Mouse (Mus musculus) CH12.LX (cell line): ENCODE measurements at regions not wholly inside any gene's neighbourhood (a gene's known extent, or its start where the extent isn't known, plus 50 kb on each side); places are given as distances from the start of the nearest gene placed in this dataset.

Experiments
- DNase-seq: peaks from one replicate; pipeline ENCODE4 v3.0.0-alpha.2; 2013; ENCODE audit errors: extremely low read depth
- H3K27ac ChIP-seq: 2 replicates; pipeline ENCODE4 v1.5.1; 2012; ENCODE audit warnings: low read depth, mild to moderate bottlenecking, control low read depth, moderate library complexity; ENCODE audit not compliant: insufficient read depth
- H3K27me3 ChIP-seq: replicated peaks from 2 replicates; pipeline ENCODE3; 2012; ENCODE audit warnings: inconsistent platforms
- H3K36me3 ChIP-seq, 2 experiments: replicated peaks in 1 of 2; 2 replicates each; pipeline versions ENCODE3 to v1.6.1; 2012; ENCODE audit warnings: inconsistent platforms in 1 of 2, low read length in 1 of 2, mild to moderate bottlenecking in 1 of 2, mixed read lengths in 1 of 2, moderate library complexity in 1 of 2; ENCODE audit not compliant: control insufficient read depth in 1 of 2, insufficient read depth in 1 of 2
- H3K4me1 ChIP-seq, 2 experiments: 2 replicates each; pipeline ENCODE4 v1.6.1; 2012; ENCODE audit warnings: inconsistent platforms in 1 of 2, moderate library complexity in 1 of 2; ENCODE audit not compliant: insufficient read depth in 2 of 2, control insufficient read depth in 1 of 2
- H3K4me2 ChIP-seq: 2 replicates; pipeline ENCODE4 v1.6.1; 2012; ENCODE audit warnings: low read depth, mild to moderate bottlenecking, control low read depth; ENCODE audit not compliant: poor library complexity, insufficient read depth, severe bottlenecking
- H3K4me3 ChIP-seq, 3 experiments: fragments of 150-350 bp in 1 of 3; sonication (generic) in 1 of 3; replicated peaks in 1 of 3; 2 replicates each; pipeline versions ENCODE3 to v1.5.1; 2011 to 2012; ENCODE audit warnings: low read depth in 2 of 3, low read length in 2 of 3, mild to moderate bottlenecking in 2 of 3, moderate library complexity in 2 of 3, control low read depth in 1 of 3, improper control_type of control experiment in 1 of 3, inconsistent platforms in 1 of 3, mixed read lengths in 1 of 3; ENCODE audit not compliant: poor library complexity in 1 of 3
- H3K79me2 ChIP-seq: replicated peaks from 2 replicates; pipeline ENCODE4 v1.6.1; 2012; ENCODE audit warnings: mild to moderate bottlenecking, moderate library complexity; ENCODE audit not compliant: control insufficient read depth, poor library complexity, insufficient read depth, severe bottlenecking; ENCODE audit errors: extremely low read depth
- H3K9ac ChIP-seq: 2 replicates; pipeline ENCODE4 v1.6.1; 2012; ENCODE audit warnings: low read depth, mild to moderate bottlenecking, control low read depth, moderate library complexity; ENCODE audit not compliant: insufficient read depth
- H3K9me3 ChIP-seq: replicated peaks from 2 replicates; pipeline ENCODE3; 2012; ENCODE audit warnings: low read length, inconsistent platforms, mixed read lengths
- BHLHE40 ChIP-seq: IDR thresholded peaks from 2 replicates; pipeline ENCODE4 v1.6.1; 2011; ENCODE audit warnings: mild to moderate bottlenecking, low read depth, low read length, improper control_type of control experiment
- CHD2 ChIP-seq: IDR thresholded peaks from 2 replicates; pipeline ENCODE4 v1.6.1; 2011; ENCODE audit warnings: low read length, improper control_type of control experiment
- CTCF ChIP-seq, 2 experiments: IDR thresholded peaks in 1 of 2; conservative IDR thresholded peaks in 1 of 2; 2 replicates each; pipeline ENCODE4 v1.5.1; 2011 to 2012; ENCODE audit warnings: low read depth in 2 of 2, low read length in 2 of 2, improper control_type of control experiment in 1 of 2, inconsistent platforms in 1 of 2, mild to moderate bottlenecking in 1 of 2, moderate library complexity in 1 of 2
- E2F4 ChIP-seq: IDR thresholded peaks from 2 replicates; pipeline ENCODE4 v1.6.1; 2011; ENCODE audit warnings: low read depth, low read length, improper control_type of control experiment; ENCODE audit not compliant: insufficient replicate concordance
- ELF1 ChIP-seq: IDR thresholded peaks from 2 replicates; pipeline ENCODE4 v1.6.1; 2014; ENCODE audit warnings: low read depth, mild to moderate bottlenecking, inconsistent platforms, low read length, improper control_type of control experiment
- EP300 ChIP-seq: IDR thresholded peaks from 2 replicates; pipeline ENCODE4 v1.6.1; 2011; ENCODE audit warnings: low read length, improper control_type of control experiment
- ETS1 ChIP-seq: conservative IDR thresholded peaks from 2 replicates; pipeline ENCODE4 v1.6.1; 2012; ENCODE audit warnings: low read depth, mild to moderate bottlenecking, inconsistent platforms, low read length, improper control_type of control experiment, moderate library complexity
- GABPA ChIP-seq: IDR thresholded peaks from 2 replicates; pipeline ENCODE4 v1.6.1; 2012; ENCODE audit warnings: low read depth, low read length, improper control_type of control experiment, inconsistent platforms; ENCODE audit not compliant: insufficient replicate concordance
- HCFC1 ChIP-seq: IDR thresholded peaks from 2 replicates; pipeline ENCODE4 v1.6.1; 2012; ENCODE audit warnings: low read depth, mild to moderate bottlenecking, inconsistent platforms, low read length, improper control_type of control experiment
- IRF4 ChIP-seq: IDR thresholded peaks from 2 replicates; pipeline ENCODE4 v1.6.1; 2014; ENCODE audit warnings: low read depth, mild to moderate bottlenecking, inconsistent platforms, low read length, improper control_type of control experiment
- JUN ChIP-seq: IDR thresholded peaks from 2 replicates; pipeline ENCODE4 v1.6.1; 2011; ENCODE audit warnings: low read depth, mild to moderate bottlenecking, low read length, improper control_type of control experiment, moderate library complexity; ENCODE audit not compliant: insufficient read depth
- JUND ChIP-seq: conservative IDR thresholded peaks from 2 replicates; pipeline ENCODE4 v1.6.1; 2011; ENCODE audit warnings: low read depth, low read length, improper control_type of control experiment
- KAT2A ChIP-seq: IDR thresholded peaks from 2 replicates; pipeline ENCODE4 v1.6.1; 2012; ENCODE audit warnings: low read length, improper control_type of control experiment, inconsistent platforms; ENCODE audit not compliant: insufficient replicate concordance
- MAX ChIP-seq: IDR thresholded peaks from 2 replicates; pipeline ENCODE4 v1.6.1; 2011; ENCODE audit warnings: low read length, improper control_type of control experiment
- MAZ ChIP-seq: IDR thresholded peaks from 2 replicates; pipeline ENCODE4 v1.6.1; 2012; ENCODE audit warnings: low read depth, mild to moderate bottlenecking, inconsistent platforms, low read length, improper control_type of control experiment, moderate library complexity
- NELFE ChIP-seq: IDR thresholded peaks from 2 replicates; pipeline ENCODE4 v1.6.1; 2011; ENCODE audit warnings: low read depth, low read length, improper control_type of control experiment
- PAX5 ChIP-seq: IDR thresholded peaks from 2 replicates; pipeline ENCODE4 v1.6.1; 2012; ENCODE audit warnings: low read length, inconsistent platforms, mixed read lengths
- RCOR1 ChIP-seq: conservative IDR thresholded peaks from 2 replicates; pipeline ENCODE4 v1.6.1; 2012; ENCODE audit warnings: low read depth, mild to moderate bottlenecking, inconsistent platforms, low read length, improper control_type of control experiment
- TBP ChIP-seq: conservative IDR thresholded peaks from 2 replicates; pipeline ENCODE4 v1.6.1; 2011; ENCODE audit warnings: low read depth, low read length, improper control_type of control experiment
- USF1 ChIP-seq: IDR thresholded peaks from 2 replicates; pipeline ENCODE4 v1.6.1; 2014; ENCODE audit warnings: low read depth, mild to moderate bottlenecking, inconsistent platforms, low read length, improper control_type of control experiment
- USF2 ChIP-seq: conservative IDR thresholded peaks from 2 replicates; pipeline ENCODE4 v1.6.1; 2011; ENCODE audit warnings: low read depth, low read length, improper control_type of control experiment
- ZNF384 ChIP-seq: IDR thresholded peaks from 2 replicates; pipeline ENCODE4 v1.6.1; 2012; ENCODE audit warnings: low read depth, low read length, improper control_type of control experiment, inconsistent platforms
- dilution Hi-C: fragments of 300-500 bp; cut with MboI; formaldehyde crosslinking; loops from 2 replicates; pipeline ENCODE4 v1.14.3; 2020; ENCODE audit warnings: low sequenced_read_pairs; ENCODE audit not compliant: extremely low pct_unique_long_range_greater_than_20kb, extremely low pct_ligation_motif_present
- in situ Hi-C: fragments of 300-500 bp; cut with MboI; formaldehyde crosslinking; loops from 3 replicates; pipeline ENCODE4 v1.14.3; 2019; ENCODE audit warnings: low sequenced_read_pairs, low pct_ligation_motif_present, low pct_unique_long_range_greater_than_20kb, mixed read lengths

GRCm38 (mm10) chr5:10727056-10727455, 220.5 kb upstream of the Gm8871 start:
- dilution Hi-C loops: no loop called here
- in situ Hi-C loops: no loop called here
- no peaks in the 10 kb centered on the region for H3K4me1 ChIP-seq

DNA sequence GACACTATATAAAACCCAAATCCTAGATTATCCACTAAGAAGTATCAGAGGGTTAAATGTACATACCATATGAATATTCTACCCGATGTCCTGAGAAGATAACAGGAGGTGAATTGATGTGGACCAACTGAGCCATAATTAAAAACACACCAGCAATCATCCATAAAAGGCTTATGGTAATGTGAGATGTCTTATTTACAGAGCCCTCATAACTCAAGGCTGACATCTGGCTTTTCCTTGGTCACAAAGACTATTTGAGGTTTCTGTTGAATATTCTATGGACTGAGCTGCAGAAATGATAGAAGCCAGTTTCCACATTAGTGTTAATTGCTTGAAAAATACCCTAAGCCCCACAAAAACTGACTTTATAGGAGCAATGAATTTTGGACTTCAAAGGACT, 198.1 kb upstream of the Gm8871 start:
- Histone ChIP-seq H3K4me1 (no peaks in the 10 kb centered on the region), H3K79me2 (no peaks in the 10 kb centered on the region), H3K9me3 (no peaks in the 10 kb centered on the region), H3K27me3 (no peaks in the 10 kb centered on the region), H3K9ac (no peak overlapping the region), H3K36me3 (no peaks in the 10 kb centered on the region), H3K4me2 (no peak overlapping the region), H3K27ac (no peak overlapping the region), H3K4me3 (no peak overlapping the region)
- in situ Hi-C loops: no loop called here
- dilution Hi-C loops: no loop called here
- DNase-seq: no peak
- no peak for TF ChIP-seq IRF4
- TF ChIP-seq MAZ: no peak
- TF ChIP-seq USF2: no peak
- TF ChIP-seq CTCF (conservative IDR thresholded peaks at IDR 0.05 in 1 of 2, IDR thresholded peaks at IDR 0.05 in 1 of 2; ENCODE audit: low read depth in 2 of 2, low read length in 2 of 2): no peak
- no peak for TF ChIP-seq E2F4
- no peak for TF ChIP-seq BHLHE40
- TF ChIP-seq GABPA: no peak
- TF ChIP-seq JUN: no peak
- no peak for TF ChIP-seq HCFC1
- no peak for TF ChIP-seq JUND
- TF ChIP-seq USF1: no peak
- no peak for TF ChIP-seq ETS1
- no peak for TF ChIP-seq MAX
- no peak for TF ChIP-seq RCOR1
- TF ChIP-seq TBP: no peak
- no peak for TF ChIP-seq ZNF384
- TF ChIP-seq KAT2A: no peak
- TF ChIP-seq EP300: no peak
- TF ChIP-seq NELFE: no peak
- no peak for TF ChIP-seq ELF1

More at GRCm38 (mm10) chr5:10727056-10727455, 220.5 kb upstream of the Gm8871 start:
- peaks cover 2% of the 10 kb centered on the region for H3K9me3 ChIP-seq
- no peak for TF ChIP-seq USF1
- no peak for TF ChIP-seq PAX5
- TF ChIP-seq RCOR1: no peak
- no peak for TF ChIP-seq BHLHE40
- TF ChIP-seq CHD2: no peak
- TF ChIP-seq ZNF384: no peak
- TF ChIP-seq ETS1: no peak
- no peak for TF ChIP-seq NELFE
- TF ChIP-seq, all 38 proteins: peak for 0
- no peaks in the 10 kb centered on the region for H3K36me3 ChIP-seq
- H3K4me2 ChIP-seq: no peak overlapping the region
- no peak overlapping the region for H3K9ac ChIP-seq
- no peak for DNase-seq
- no peaks in the 10 kb centered on the region for H3K27me3 ChIP-seq
- H3K4me3 ChIP-seq: no peak overlapping the region
- H3K79me2 ChIP-seq: no peaks in the 10 kb centered on the region
- no peak overlapping the region for H3K27ac ChIP-seq
